Mouse (Mus musculus) megakaryocyte, embryonic 14.5 days (primary cell): ENCODE results near the gene Fgfr2. TPM values are rescaled to one million over a fixed set of nuclear protein-coding genes. Genes with fewer than 3 reads are reported as not detected.

Source experiments
- H3K27me3 ChIP-seq: replicated peaks from 2 replicates; pipeline ENCODE3; 2012; ENCODE audit warnings: inconsistent platforms
- H3K36me3 ChIP-seq: replicated peaks from 2 replicates; pipeline ENCODE3; 2012; ENCODE audit warnings: low read length, inconsistent platforms, mixed read lengths
- H3K4me1 ChIP-seq: 2 replicates; pipeline ENCODE4 v1.6.1; 2012; ENCODE audit warnings: inconsistent platforms
- H3K4me3 ChIP-seq: replicated peaks from 2 replicates; pipeline ENCODE3; 2012; ENCODE audit warnings: moderate library complexity, mild to moderate bottlenecking, inconsistent platforms
- H3K9me3 ChIP-seq: 2 replicates; pipeline ENCODE4 v1.6.1; 2012; ENCODE audit warnings: inconsistent platforms
- FLI1 ChIP-seq: IDR thresholded peaks from 2 replicates; pipeline ENCODE4 v1.6.1; 2012; ENCODE audit warnings: low read length, inconsistent platforms, mixed read lengths
- GATA1 ChIP-seq: IDR thresholded peaks from 3 replicates; pipeline ENCODE4 v1.6.1; 2012; ENCODE audit warnings: mixed read lengths, low read length, inconsistent platforms, borderline replicate concordance
- polyA plus RNA-seq: library from polyadenylated mRNA; stranded (reverse); fragments of >175 nt; gene quantifications from 2 replicates; pipeline ENCODE4 v1.2.3, GENCODE M21; 2012; ENCODE audit warnings: low replicate concordance; ENCODE audit not compliant: insufficient read depth

Fgfr2 gene
- polyA plus RNA-seq, 1 experiment: 0.45 TPM

- TF ChIP-seq FLI1 (no peak), GATA1 (no peak)
- H3K27me3 ChIP-seq: no peaks in the 10 kb centered on the region
- H3K4me1 ChIP-seq: peaks cover 8% of the 10 kb centered on the region
- peaks cover 31% of the 10 kb centered on the region for H3K9me3 ChIP-seq
- H3K36me3 ChIP-seq: peaks cover 8% of the 10 kb centered on the region
- H3K4me3 ChIP-seq: no peak overlapping the region
Observed at GRCm38 (mm10) chr7:130665358-130665757, 2457.8 kb downstream of the Fgfr2 start.

DNA sequence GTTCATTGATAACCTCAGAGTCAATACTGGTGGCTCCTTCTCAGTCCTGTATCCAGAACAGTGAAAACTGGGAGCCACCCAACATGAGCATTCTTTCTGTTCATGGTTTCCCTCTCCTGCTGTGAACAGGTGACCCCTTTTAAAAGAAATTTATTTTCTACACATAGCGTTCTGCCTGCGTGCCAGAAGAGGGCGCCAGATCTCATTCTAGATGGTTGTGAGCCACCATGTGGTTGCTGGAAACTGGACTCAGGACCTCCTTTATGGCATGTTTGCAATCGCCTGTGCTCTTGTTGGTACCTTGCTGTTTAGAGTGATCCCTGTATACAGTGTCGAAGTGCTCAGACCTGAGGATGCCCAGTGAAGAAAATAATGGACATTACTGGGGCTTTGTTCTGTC is 2458.5 kb downstream of the Fgfr2 start:
- TF ChIP-seq FLI1: no peak
- TF ChIP-seq GATA1: no peak
- Histone ChIP-seq H3K9me3 (peaks cover 31% of the 10 kb centered on the region), H3K4me3 (no peak overlapping the region)

GRCm38 (mm10) chr7:130664037-130664436 is 2459.1 kb downstream of the Fgfr2 start:
- peak overlapping the region; percentile 10 for H3K4me3 ChIP-seq
- TF ChIP-seq FLI1: no peak
- no peak for TF ChIP-seq GATA1
- H3K36me3 ChIP-seq: peaks cover 8% of the 10 kb centered on the region
- peaks cover under 1% of the 10 kb centered on the region for H3K27me3 ChIP-seq
- peaks cover 31% of the 10 kb centered on the region for H3K9me3 ChIP-seq
- H3K4me1 ChIP-seq: peaks cover 5% of the 10 kb centered on the region

More for the DNA sequence above, 2458.5 kb downstream of the Fgfr2 start:
- Histone ChIP-seq H3K4me1 (peaks cover 4% of the 10 kb centered on the region), H3K27me3 (no peaks in the 10 kb centered on the region), H3K36me3 (peaks cover 8% of the 10 kb centered on the region)

DNA sequence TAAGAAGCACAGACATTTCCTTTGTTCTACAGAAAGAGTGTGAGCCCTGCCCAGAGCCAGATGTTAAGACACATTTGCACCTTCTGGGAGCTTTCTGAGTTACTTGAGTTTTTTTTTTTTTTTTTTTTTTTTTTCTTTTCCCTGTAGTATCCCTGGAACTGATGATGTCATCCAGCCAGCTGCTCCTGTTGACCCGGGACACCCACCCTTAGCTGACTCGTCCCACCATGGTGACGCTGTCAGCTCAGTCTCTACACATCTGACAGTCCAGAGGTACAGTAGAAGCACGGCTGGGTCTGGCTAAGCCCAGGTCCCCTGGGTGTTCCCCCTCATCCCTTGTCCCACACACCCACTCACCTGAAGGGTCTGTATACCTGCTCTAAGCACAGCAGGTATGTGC is 2460.3 kb downstream of the Fgfr2 start:
- TF ChIP-seq FLI1 (no peak), GATA1 (no peak)
- no peak overlapping the region for H3K4me3 ChIP-seq
- H3K4me1 ChIP-seq: peaks cover 13% of the 10 kb centered on the region
- peaks cover 8% of the 10 kb centered on the region for H3K36me3 ChIP-seq
- peaks cover 7% of the 10 kb centered on the region for H3K27me3 ChIP-seq
- peaks cover 31% of the 10 kb centered on the region for H3K9me3 ChIP-seq

DNA sequence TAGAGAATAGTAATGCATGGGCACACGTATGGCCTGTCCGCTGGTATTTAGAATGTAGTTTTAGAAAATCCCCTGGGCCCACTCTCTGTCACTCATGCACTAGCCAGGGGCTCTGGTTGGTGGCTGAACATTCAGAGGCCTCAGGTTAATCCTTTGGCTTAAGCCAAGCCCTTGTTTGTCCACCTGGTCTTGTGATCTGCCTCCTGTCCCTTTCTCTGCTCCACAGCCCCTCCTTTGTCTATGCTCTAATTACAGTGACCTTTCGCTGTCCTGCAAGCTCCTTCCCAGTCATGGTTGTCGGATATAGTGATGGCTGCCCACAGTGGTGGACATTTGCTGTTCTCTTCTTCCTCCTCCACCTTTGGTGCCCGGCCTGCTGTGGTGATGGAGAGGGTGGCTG is 2460.9 kb downstream of the Fgfr2 start:
- H3K9me3 ChIP-seq: peaks cover 31% of the 10 kb centered on the region
- TF ChIP-seq GATA1 (no peak), FLI1 (no peak)
- no peak overlapping the region for H3K4me3 ChIP-seq
- H3K4me1 ChIP-seq: peaks cover 16% of the 10 kb centered on the region
- peaks cover 8% of the 10 kb centered on the region for H3K36me3 ChIP-seq
- peaks cover 10% of the 10 kb centered on the region for H3K27me3 ChIP-seq

DNA sequence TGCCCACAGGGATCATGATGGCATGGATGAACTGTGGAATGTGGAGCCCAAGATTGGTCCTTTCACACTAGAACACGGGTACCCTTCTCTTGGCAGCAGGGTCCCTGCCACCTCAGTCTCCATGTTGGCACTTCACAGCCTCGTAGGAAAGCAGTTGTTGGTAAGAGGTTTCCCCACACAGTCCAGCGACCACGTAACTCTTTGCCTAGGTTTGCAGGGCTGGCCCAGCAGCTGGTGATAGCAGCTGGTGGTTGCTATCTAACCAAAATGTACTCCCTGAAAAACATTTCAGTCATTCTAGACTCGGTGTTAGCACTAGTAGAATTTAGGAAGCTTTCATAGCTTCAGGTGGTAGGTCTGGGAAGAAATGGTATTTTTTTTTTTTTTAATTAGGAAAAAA is 2464.0 kb downstream of the Fgfr2 start:
- TF ChIP-seq FLI1 (no peak), GATA1 (no peak)
- Histone ChIP-seq H3K27me3 (peaks cover 10% of the 10 kb centered on the region), H3K36me3 (peaks cover 2% of the 10 kb centered on the region), H3K4me3 (no peak overlapping the region), H3K4me1 (peaks cover 27% of the 10 kb centered on the region), H3K9me3 (peaks cover 15% of the 10 kb centered on the region)

GRCm38 (mm10) chr7:130657751-130658150 is 2465.4 kb downstream of the Fgfr2 start:
- Histone ChIP-seq H3K36me3 (no peaks in the 10 kb centered on the region), H3K27me3 (peaks cover 10% of the 10 kb centered on the region), H3K4me3 (no peak overlapping the region), H3K9me3 (0 out of 2 replicates have a peak, but pooled peaks cover 3% of the 10 kb centered on the region), H3K4me1 (peaks cover 33% of the 10 kb centered on the region)
- no peak for TF ChIP-seq GATA1
- TF ChIP-seq FLI1: no peak

GRCm38 (mm10) chr7:130656965-130657364 is 2466.2 kb downstream of the Fgfr2 start:
- TF ChIP-seq FLI1 (no peak), GATA1 (no peak)
- peaks cover 15% of the 10 kb centered on the region for H3K27me3 ChIP-seq
- no peak overlapping the region for H3K4me3 ChIP-seq
- H3K4me1 ChIP-seq: peaks cover 38% of the 10 kb centered on the region
- H3K9me3 ChIP-seq: no peaks in the 10 kb centered on the region
- H3K36me3 ChIP-seq: no peaks in the 10 kb centered on the region

DNA sequence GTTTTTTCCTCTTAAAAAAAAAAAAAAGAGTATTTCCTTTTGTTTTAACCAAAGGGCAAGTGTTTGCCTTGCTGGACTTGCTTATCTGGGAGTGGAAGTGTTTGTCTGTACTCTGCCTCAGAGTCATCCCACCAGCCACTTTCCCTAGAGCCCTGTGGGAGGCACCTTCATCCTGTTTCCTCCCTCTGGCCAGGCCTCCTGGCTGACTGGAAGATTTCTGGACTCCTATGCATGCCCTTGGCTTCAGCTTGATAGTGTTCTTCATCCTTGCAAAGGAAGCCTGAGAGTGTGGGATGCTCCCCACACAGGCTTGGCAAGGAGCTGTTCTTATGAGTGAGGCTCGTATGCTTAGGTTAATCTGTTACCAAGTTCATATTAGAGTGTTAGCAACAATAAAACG is 2468.6 kb downstream of the Fgfr2 start:
- Histone ChIP-seq H3K4me1 (peaks cover 42% of the 10 kb centered on the region), H3K27me3 (peaks cover 17% of the 10 kb centered on the region), H3K9me3 (no peaks in the 10 kb centered on the region), H3K36me3 (no peaks in the 10 kb centered on the region), H3K4me3 (no peak overlapping the region)
- TF ChIP-seq FLI1 (no peak), GATA1 (no peak)

DNA sequence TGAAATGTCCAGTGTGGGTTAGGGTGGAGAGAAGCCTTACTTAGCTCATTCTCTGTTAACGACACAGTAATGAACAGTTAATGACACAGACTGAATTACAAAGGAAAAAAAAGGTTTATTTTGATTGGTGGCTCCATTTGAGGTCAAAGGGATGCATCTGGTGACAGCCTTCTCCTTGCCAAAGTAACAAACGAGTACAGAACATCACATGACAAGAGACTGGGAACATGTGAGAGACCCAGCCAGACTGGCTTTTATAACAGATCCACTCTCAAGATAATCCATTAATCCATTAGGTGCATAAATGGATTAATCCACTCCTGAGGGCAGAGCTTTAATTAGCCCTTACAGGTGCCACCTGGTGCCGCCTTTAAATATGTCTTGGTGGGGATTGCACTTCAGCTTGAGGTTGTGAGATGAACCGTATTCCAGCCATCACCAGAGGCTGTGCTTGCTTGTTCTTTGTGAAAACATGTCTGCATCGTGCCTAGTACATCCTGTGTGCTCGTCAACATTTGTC is 2470.1 kb downstream of the Fgfr2 start:
- no peak for TF ChIP-seq FLI1
- TF ChIP-seq GATA1: no peak
- Histone ChIP-seq H3K9me3 (no peaks in the 10 kb centered on the region), H3K4me3 (no peak overlapping the region), H3K36me3 (no peaks in the 10 kb centered on the region), H3K27me3 (peaks cover 19% of the 10 kb centered on the region), H3K4me1 (peaks cover 39% of the 10 kb centered on the region)
